Mouse (Mus musculus) MEL (cell line): ENCODE data around the gene Nlk. TPM values are rescaled to one million over a fixed set of nuclear protein-coding genes. Genes with fewer than 3 reads are reported as not detected.

ENCODE experiments used
- DNase-seq: peaks from one replicate; pipeline ENCODE4 v3.0.0; 2011; ENCODE audit warnings: low read depth, low spot score
- H3K27ac ChIP-seq: 2 replicates; pipeline ENCODE4 v1.5.1; 2012; ENCODE audit warnings: low read depth, mild to moderate bottlenecking, control low read depth, low read length, moderate library complexity; ENCODE audit not compliant: control insufficient read depth
- H3K27me3 ChIP-seq, 2 experiments: fragments of 150-350 bp in 1 of 2; sonication (generic) in 1 of 2; 2 replicates each; pipeline ENCODE4 v1.6.1; 2012; ENCODE audit warnings: low read length in 2 of 2, mild to moderate bottlenecking in 2 of 2, improper control_type of control experiment in 1 of 2, moderate library complexity in 1 of 2; ENCODE audit not compliant: insufficient read depth in 2 of 2, control insufficient read depth in 1 of 2
- H3K36me3 ChIP-seq, 2 experiments: 2 replicates each; pipeline ENCODE4 v1.6.1; 2012 to 2014; ENCODE audit warnings: low read length in 2 of 2, improper control_type of control experiment in 1 of 2, inconsistent platforms in 1 of 2, mild to moderate bottlenecking in 1 of 2; ENCODE audit not compliant: insufficient read depth in 2 of 2, control insufficient read depth in 1 of 2
- H3K4me1 ChIP-seq, 2 experiments: fragments of 150-350 bp in 1 of 2; sonication (generic) in 1 of 2; 2 replicates each; pipeline ENCODE4 v1.6.1; 2012; ENCODE audit warnings: low read length in 2 of 2, improper control_type of control experiment in 1 of 2, mild to moderate bottlenecking in 1 of 2; ENCODE audit not compliant: insufficient read depth in 2 of 2, control insufficient read depth in 1 of 2
- H3K4me3 ChIP-seq, 2 experiments: fragments of 150-350 bp in 1 of 2; sonication (generic) in 1 of 2; 2 replicates each; pipeline ENCODE4 v1.5.1; 2012; ENCODE audit warnings: low read depth in 2 of 2, low read length in 2 of 2, mild to moderate bottlenecking in 2 of 2, moderate library complexity in 2 of 2, control low read depth in 1 of 2, improper control_type of control experiment in 1 of 2; ENCODE audit not compliant: control insufficient read depth in 1 of 2, insufficient read depth in 1 of 2
- H3K79me2 ChIP-seq: 2 replicates; pipeline ENCODE4 v1.6.1; 2012; ENCODE audit warnings: mild to moderate bottlenecking, low read length, moderate library complexity; ENCODE audit not compliant: control insufficient read depth, poor library complexity, insufficient read depth
- H3K9ac ChIP-seq: 2 replicates; pipeline ENCODE4 v1.6.1; 2012; ENCODE audit warnings: low read depth, mild to moderate bottlenecking, control low read depth, low read length, moderate library complexity; ENCODE audit not compliant: control insufficient read depth, poor library complexity, severe bottlenecking
- H3K9me3 ChIP-seq: fragments of 150-350 bp; sonication (generic); replicated peaks from 2 replicates; pipeline ENCODE4 v1.6.1; 2012; ENCODE audit warnings: mild to moderate bottlenecking, low read length, improper control_type of control experiment, moderate library complexity; ENCODE audit not compliant: insufficient read depth
- BHLHE40 ChIP-seq: IDR thresholded peaks from 2 replicates; pipeline ENCODE4 v1.6.1; 2012; ENCODE audit warnings: low read depth, mild to moderate bottlenecking, inconsistent platforms, low read length, improper control_type of control experiment, borderline replicate concordance
- CTCF ChIP-seq, 3 experiments: IDR thresholded peaks in 2 of 3; conservative IDR thresholded peaks in 1 of 3; 2 replicates each; pipeline ENCODE4 v1.5.1; 2011 to 2012; ENCODE audit warnings: low read length in 3 of 3, low read depth in 2 of 3, mild to moderate bottlenecking in 2 of 3, improper control_type of control experiment in 1 of 3, inconsistent platforms in 1 of 3, mixed read lengths in 1 of 3, moderate library complexity in 1 of 3; ENCODE audit not compliant: control insufficient read depth in 1 of 3, insufficient read depth in 1 of 3, poor library complexity in 1 of 3, severe bottlenecking in 1 of 3
- E2F4 ChIP-seq: IDR thresholded peaks from 2 replicates; pipeline ENCODE4 v1.6.1; 2011; ENCODE audit warnings: low read depth, low read length, improper control_type of control experiment, borderline replicate concordance
- ELF1 ChIP-seq: IDR thresholded peaks from 2 replicates; pipeline ENCODE4 v1.6.1; 2014; ENCODE audit warnings: low read depth, mild to moderate bottlenecking, inconsistent platforms, low read length, improper control_type of control experiment, moderate library complexity
- ETS1 ChIP-seq: IDR thresholded peaks from 2 replicates; pipeline ENCODE4 v1.6.1; 2012; ENCODE audit warnings: low read depth, mild to moderate bottlenecking, inconsistent platforms, low read length, improper control_type of control experiment, moderate library complexity
- GABPA ChIP-seq: IDR thresholded peaks from 2 replicates; pipeline ENCODE4 v1.6.1; 2012; ENCODE audit warnings: low read depth, mild to moderate bottlenecking, inconsistent platforms, low read length, improper control_type of control experiment, moderate library complexity
- GATA1 ChIP-seq: IDR thresholded peaks from 2 replicates; pipeline ENCODE4 v1.6.1; 2011; ENCODE audit warnings: low read depth, low read length, improper control_type of control experiment
- KAT2A ChIP-seq: conservative IDR thresholded peaks from 2 replicates; pipeline ENCODE4 v1.6.1; 2012; ENCODE audit warnings: low read depth, low read length, improper control_type of control experiment, inconsistent platforms
- MAFK ChIP-seq: IDR thresholded peaks from 2 replicates; pipeline ENCODE4 v1.6.1; 2011; ENCODE audit warnings: low read depth, mild to moderate bottlenecking, low read length, improper control_type of control experiment, borderline replicate concordance
- MAX ChIP-seq: IDR thresholded peaks from 2 replicates; pipeline ENCODE4 v1.6.1; 2011; ENCODE audit warnings: low read length, improper control_type of control experiment
- MAZ ChIP-seq: IDR thresholded peaks from 2 replicates; pipeline ENCODE4 v1.6.1; 2012; ENCODE audit warnings: low read depth, mild to moderate bottlenecking, inconsistent platforms, low read length, improper control_type of control experiment
- MEF2A ChIP-seq: IDR thresholded peaks from 2 replicates; pipeline ENCODE4 v1.6.1; 2014; ENCODE audit warnings: low read depth, mild to moderate bottlenecking, inconsistent platforms, low read length, improper control_type of control experiment; ENCODE audit not compliant: poor library complexity, insufficient replicate concordance, severe bottlenecking; ENCODE audit errors: extremely low read depth
- MYB ChIP-seq: IDR thresholded peaks from 2 replicates; pipeline ENCODE4 v1.6.1; 2011; ENCODE audit warnings: mild to moderate bottlenecking, low read depth, low read length, improper control_type of control experiment
- MYC ChIP-seq: IDR thresholded peaks from 2 replicates; pipeline ENCODE4 v1.6.1; 2011; ENCODE audit warnings: low read depth, mild to moderate bottlenecking, low read length, improper control_type of control experiment, moderate library complexity
- NELFE ChIP-seq: IDR thresholded peaks from 2 replicates; pipeline ENCODE4 v1.6.1; 2011; ENCODE audit warnings: low read depth, low read length, improper control_type of control experiment
- SIN3A ChIP-seq: IDR thresholded peaks from 2 replicates; pipeline ENCODE4 v1.6.1; 2012; ENCODE audit warnings: low read length, improper control_type of control experiment, inconsistent platforms
- TAL1 ChIP-seq: IDR thresholded peaks from 2 replicates; pipeline ENCODE4 v1.6.1; 2012; ENCODE audit warnings: mild to moderate bottlenecking, inconsistent platforms, low read length, moderate library complexity, mixed read lengths
- UBTF ChIP-seq: IDR thresholded peaks from 2 replicates; pipeline ENCODE4 v1.6.1; 2012; ENCODE audit warnings: low read depth, mild to moderate bottlenecking, inconsistent platforms, low read length, improper control_type of control experiment, moderate library complexity, borderline replicate concordance; ENCODE audit not compliant: insufficient read depth
- USF1 ChIP-seq: IDR thresholded peaks from 2 replicates; pipeline ENCODE4 v1.6.1; 2014; ENCODE audit warnings: low read depth, mild to moderate bottlenecking, inconsistent platforms, low read length, improper control_type of control experiment, moderate library complexity
- ZC3H11A ChIP-seq: IDR thresholded peaks from 2 replicates; pipeline ENCODE4 v1.6.1; 2012; ENCODE audit warnings: low read depth, mild to moderate bottlenecking, inconsistent platforms, low read length, improper control_type of control experiment
- ZMIZ1 ChIP-seq: IDR thresholded peaks from 2 replicates; pipeline ENCODE4 v1.6.1; 2012; ENCODE audit warnings: low read depth, mild to moderate bottlenecking, inconsistent platforms, low read length, improper control_type of control experiment, moderate library complexity
- ZNF384 ChIP-seq: IDR thresholded peaks from 2 replicates; pipeline ENCODE4 v1.6.1; 2012; ENCODE audit warnings: low read depth, mild to moderate bottlenecking, inconsistent platforms, low read length, improper control_type of control experiment
- polyA plus RNA-seq, 2 experiments: library from polyadenylated mRNA; stranded (reverse) in 1 of 2; unstranded in 1 of 2; fragments of >175 nt in 1 of 2; fragments of >200 nt in 1 of 2; gene quantifications; 2 replicates each; pipeline versions ENCODE4 v1.2.1 to v1.2.4; 2012; ENCODE audit warnings: low replicate concordance in 2 of 2, low read depth in 1 of 2; ENCODE audit not compliant: insufficient read length in 2 of 2, insufficient read depth in 1 of 2, missing spikeins in 1 of 2
- total RNA-seq: library from RNA; depleted of rRNA; stranded (reverse); fragments of 300-350 nt; gene quantifications from 2 replicates; pipeline ENCODE4 v1.2.3, GENCODE M21; 2012

The Nlk gene
- total and polyA plus RNA-seq, 3 experiments = 16.9 to 17.9 TPM; not detected in 1

DNA sequence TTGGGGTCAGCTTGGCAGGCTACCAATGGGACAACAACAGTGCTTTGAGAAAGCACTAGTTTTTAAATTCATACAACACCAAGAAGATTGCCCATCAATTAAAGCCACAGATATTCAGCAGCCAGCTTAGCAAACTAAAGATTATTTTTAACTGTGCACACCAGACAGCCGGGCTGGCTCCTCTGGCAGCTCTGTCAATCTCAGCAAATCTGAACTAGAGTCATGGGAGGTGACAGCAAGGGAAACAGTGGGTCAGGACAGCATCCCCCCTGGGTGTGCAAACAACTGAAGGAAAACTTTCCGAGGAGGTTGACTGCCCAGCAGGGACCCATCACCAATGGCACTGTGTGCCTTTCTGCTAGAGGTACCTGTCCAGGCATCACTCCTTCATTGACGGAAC, 45.3 kb upstream of the Nlk start:
- H3K79me2 ChIP-seq = no peaks in the 10 kb centered on the region
- no peaks in the 10 kb centered on the region; a peak in 1 of 4 replicates for H3K27me3 ChIP-seq
- no peaks in the 10 kb centered on the region; a peak in 1 of 4 replicates for H3K36me3 ChIP-seq
- no peak for TF ChIP-seq TAL1
- no peak for TF ChIP-seq ETS1
- no peak for TF ChIP-seq ZNF384
- TF ChIP-seq MYB = no peak
- no peak for TF ChIP-seq MAX
- no peak for TF ChIP-seq ZMIZ1
- TF ChIP-seq MAFK = no peak
- H3K4me1 ChIP-seq = no peaks in the 10 kb centered on the region; a peak in 1 of 4 replicates
- no peak overlapping the region for H3K27ac ChIP-seq
- H3K9ac ChIP-seq = no peak overlapping the region
- H3K4me3 ChIP-seq = no peak overlapping the region
- H3K9me3 ChIP-seq = no peaks in the 10 kb centered on the region
- no peak for DNase-seq

DNA sequence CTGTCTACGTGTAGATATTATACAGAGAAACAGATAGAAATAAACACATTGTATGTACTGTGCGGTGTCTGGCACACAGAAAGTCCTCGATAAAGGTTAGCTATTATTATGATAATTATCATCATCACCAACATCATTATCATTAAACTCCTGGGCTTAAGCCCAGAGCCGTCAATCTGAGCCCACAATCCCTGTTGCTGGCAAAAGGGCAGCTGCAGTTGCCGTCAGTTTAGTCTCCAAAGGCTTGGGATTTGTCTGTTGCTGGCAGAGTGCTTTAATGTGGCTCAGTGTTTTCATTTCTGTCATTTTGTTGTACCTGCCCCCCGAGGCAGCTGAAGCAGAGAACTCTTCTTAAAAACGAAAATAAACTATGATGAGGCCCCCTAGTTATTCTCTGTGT, 44.8 kb upstream of the Nlk start:
- TF ChIP-seq ZC3H11A (no peak), MAZ (no peak), UBTF (no peak), ELF1 (no peak), MYC (no peak), BHLHE40 (no peak), MEF2A (no peak)
- H3K36me3 ChIP-seq = no peaks in the 10 kb centered on the region; a peak in 1 of 4 replicates
- no peak for DNase-seq

DNA sequence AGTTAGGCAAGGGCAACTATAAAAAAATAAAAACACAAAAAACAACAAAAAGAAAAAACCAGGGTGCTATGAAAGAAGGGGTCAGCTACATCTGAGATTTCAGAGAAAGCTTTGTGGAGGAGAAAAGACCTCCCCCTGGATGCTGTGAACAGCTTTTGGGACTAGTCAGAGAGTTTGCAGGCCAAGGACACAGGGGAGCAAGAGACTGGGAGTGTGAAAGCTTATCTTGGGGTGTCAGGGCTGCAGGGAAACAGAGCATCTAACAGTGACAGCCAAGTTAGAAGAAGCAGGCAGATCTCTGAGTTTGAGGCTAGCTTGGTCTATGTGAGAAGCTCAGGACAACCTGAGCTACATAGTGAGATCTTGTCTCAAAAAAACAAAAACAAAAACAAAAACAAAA, 42.2 kb upstream of the Nlk start:
- TF ChIP-seq GABPA (no peak), MYC (no peak), MAFK (no peak), USF1 (no peak), CTCF (IDR thresholded peaks at IDR 0.05 in 2 of 3, conservative IDR thresholded peaks at IDR 0.05 in 1 of 3; ENCODE audit: control insufficient read depth in 1 of 3, insufficient read depth in 1 of 3, low read depth in 2 of 3, low read length in 3 of 3, poor library complexity in 1 of 3, severe bottlenecking in 1 of 3) (no peak), NELFE (no peak), UBTF (no peak), GATA1 (no peak), MYB (no peak), SIN3A (no peak), MAZ (no peak), KAT2A (no peak), E2F4 (no peak), ZC3H11A (no peak)
- H3K9me3 ChIP-seq = no peaks in the 10 kb centered on the region
- no peak overlapping the region for H3K4me3 ChIP-seq
- no peaks in the 10 kb centered on the region for H3K79me2 ChIP-seq
- no peak overlapping the region for H3K27ac ChIP-seq
- H3K27me3 ChIP-seq = peaks cover 0 to 2% of the 10 kb centered on the region in 2 experiments; a peak in 2 of 4 replicates
- H3K9ac ChIP-seq = no peak overlapping the region
- peak; percentile 40 for DNase-seq
- peaks cover 0 to 6% of the 10 kb centered on the region in 2 experiments; a peak in 1 of 4 replicates for H3K4me1 ChIP-seq
- peaks cover 0 to 6% of the 10 kb centered on the region in 2 experiments; a peak in 2 of 4 replicates for H3K36me3 ChIP-seq

More for the DNA sequence above, 44.8 kb upstream of the Nlk start:
- Histone ChIP-seq H3K9ac (no peak overlapping the region), H3K9me3 (no peaks in the 10 kb centered on the region), H3K27me3 (peaks cover 0 to under 1% of the 10 kb centered on the region in 2 experiments; a peak in 2 of 4 replicates), H3K27ac (no peak overlapping the region), H3K4me1 (no peaks in the 10 kb centered on the region; a peak in 1 of 4 replicates), H3K4me3 (no peak overlapping the region), H3K79me2 (no peaks in the 10 kb centered on the region)
